Mouse (Mus musculus) c-Kit-negative CD71-positive TER-119-positive erythroid progenitor cells, embryonic 14.5 days (primary cell): Measurements from ENCODE around the gene Psmb8.
A peak's percentile ranks its signal among the peaks of the same experiment; 100 is the strongest.

Source experiments
- DNase-seq: peaks from one replicate; pipeline ENCODE4 v3.0.0-alpha.2; 2013; ENCODE audit warnings: low read depth, low spot score

The Psmb8 gene

DNA sequence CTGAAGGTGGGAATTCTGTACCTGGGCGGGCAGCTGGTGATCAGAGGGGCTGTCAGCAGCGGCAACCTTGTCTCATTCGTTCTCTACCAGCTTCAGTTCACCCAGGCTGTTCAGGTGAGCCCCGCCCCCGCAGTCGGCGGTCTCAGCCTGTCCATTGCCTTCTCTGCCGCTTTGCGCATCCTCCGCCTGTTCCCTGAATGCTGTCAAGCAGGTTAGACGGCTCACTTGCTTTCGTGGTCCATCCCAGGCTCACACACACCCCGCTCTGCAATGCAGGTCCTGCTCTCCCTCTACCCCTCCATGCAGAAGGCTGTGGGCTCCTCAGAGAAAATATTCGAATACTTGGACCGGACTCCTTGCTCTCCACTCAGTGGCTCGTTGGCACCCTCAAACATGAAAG, 4.7 kb upstream of the Psmb8 start:
- no peak for DNase-seq

DNA sequence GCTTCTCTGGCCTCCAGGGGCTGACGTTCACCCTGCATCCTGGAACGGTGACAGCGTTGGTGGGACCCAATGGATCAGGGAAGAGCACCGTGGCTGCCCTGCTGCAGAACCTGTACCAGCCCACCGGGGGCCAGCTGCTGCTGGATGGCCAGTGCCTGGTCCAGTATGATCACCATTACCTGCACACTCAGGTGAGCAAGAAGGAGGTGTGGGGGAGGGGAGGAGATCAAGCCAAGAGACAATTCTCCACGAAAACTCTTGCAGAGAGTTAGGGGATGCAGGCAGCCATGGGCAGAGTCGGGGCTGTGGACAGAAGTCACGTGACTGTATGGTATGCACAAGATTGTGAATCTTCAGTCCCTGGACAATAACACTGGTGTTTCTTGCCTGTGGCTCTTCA, 4.1 kb upstream of the Psmb8 start:
- DNase-seq = no peak

DNA sequence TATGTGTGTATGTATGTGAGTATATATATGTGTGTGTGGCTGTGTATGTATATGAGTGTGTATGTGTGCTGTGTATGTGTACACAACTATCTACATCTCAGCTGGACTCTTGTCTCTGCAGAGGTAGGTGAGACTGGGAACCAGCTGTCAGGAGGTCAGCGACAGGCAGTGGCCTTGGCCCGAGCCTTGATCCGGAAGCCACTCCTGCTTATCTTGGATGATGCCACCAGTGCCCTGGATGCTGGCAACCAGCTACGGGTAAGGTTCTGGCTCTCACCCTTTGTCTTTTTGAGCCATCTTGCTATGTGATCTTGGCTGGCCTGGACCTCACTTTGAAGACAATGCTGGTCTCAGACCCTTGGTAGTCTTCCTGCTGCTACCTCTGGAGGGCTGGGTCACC, 2.8 kb upstream of the Psmb8 start:
- DNase-seq = no peak

DNA sequence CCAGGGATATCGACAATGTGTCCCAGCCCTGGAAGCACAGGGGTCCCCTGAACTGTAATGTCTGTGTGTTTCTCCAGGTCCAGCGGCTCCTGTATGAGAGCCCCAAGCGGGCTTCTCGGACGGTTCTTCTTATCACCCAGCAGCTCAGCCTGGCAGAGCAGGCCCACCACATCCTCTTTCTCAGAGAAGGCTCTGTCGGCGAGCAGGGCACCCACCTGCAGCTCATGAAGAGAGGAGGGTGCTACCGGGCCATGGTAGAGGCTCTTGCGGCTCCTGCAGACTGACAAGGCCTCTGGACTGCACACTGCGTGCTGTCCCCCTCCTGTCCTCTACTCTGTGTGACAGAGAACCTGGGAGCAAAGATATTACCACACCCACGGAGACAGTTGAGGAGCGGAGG, 1.0 kb upstream of the Psmb8 start:
- no peak for DNase-seq

DNA sequence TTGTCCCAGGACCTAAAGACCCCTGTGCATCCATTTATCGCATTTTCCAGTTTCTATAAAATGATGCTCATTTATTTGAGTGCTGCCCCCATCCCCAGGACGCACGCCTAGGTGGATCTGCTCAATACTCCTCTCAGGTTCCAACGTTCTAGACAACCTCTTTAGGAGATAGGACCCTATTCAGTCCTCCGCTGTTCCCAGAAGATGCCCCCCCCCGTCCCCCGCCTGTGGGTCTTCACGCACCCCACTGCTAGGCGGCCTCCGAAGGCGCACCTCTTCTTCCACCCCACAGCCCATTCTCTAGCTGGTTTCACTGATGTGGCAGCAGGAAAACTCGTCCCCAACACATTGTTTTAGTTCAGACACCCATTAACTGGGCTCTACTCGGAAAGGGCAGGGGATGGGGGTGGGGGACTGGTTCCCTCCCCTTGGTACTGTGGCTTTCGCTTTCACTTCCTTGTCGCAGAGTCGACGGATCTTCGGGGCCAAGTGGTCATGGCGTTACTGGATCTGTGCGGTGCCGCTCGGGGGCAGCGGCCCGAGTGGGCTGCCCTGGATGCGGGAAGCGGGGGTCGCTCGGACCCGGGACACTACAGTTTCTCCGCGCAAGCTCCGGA, 491 bp downstream of the Psmb8 start:
- no peak for DNase-seq

- no peak for DNase-seq
These were observed 996 bp downstream of the Psmb8 start for GRCm38 (mm10) chr17:34198521-34198912.

GRCm38 (mm10) chr17:34199050-34199619, 1.6 kb downstream of the Psmb8 start:
- DNase-seq = no peak

- DNase-seq = no peak
These were observed 2.5 kb downstream of the Psmb8 start for GRCm38 (mm10) chr17:34200047-34200446.

DNA sequence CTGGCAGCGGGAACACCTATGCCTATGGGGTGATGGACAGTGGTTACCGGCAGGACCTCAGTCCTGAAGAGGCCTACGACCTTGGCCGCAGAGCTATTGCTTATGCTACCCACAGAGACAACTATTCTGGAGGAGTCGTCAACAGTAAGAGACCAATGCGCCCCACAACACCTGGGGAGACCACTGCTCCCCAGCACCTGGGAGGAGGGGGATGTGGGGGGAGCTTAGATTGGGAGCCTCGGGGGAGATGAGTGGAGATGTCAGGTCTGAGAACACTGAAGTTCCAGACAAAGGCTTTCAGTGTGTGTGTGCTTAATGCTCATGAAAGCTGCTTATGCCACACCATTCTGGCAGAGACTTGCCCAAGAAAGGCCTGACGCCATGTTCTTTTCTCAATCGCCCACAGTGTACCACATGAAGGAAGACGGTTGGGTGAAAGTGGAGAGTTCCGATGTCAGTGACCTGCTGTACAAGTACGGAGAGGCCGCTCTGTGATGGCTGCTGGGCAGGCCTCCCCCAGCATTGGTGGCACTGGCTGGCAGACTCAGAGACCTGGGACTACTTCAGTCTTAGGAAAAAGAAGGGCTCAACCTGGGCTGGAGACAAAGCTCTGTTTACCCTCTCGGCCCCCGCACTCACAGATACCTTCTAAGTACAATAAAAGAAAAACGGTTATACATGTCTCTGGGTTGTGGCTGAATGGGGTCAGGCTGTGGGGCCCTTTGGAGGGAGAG, 3.4 kb downstream of the Psmb8 start:
- DNase-seq = no peak

DNA sequence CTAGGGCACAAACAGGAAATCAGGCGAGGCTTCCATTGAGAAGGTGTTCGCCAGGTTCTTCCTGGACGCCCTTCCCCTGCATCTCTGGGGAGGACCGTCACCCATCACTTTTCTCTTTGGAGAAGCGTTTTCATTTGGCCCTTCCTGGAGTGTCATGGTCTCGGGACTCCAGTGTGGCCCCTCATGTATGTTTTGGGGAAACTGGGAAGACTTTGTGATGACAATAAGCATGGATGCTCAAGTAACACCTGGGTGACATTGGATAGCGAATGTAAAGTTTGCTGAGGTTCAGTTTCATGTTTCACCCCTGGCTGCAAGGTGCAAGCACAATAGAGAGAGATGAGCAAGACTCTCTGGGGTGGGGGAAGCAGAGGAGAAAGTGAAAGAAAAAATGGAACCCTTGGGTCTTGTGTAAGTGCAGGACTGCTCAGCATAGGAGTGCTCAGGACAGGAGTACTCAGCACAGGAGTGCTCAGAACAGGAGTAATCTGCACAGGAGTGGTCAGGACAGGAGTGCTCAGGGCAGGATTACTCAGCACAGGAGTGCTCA, 4.1 kb downstream of the Psmb8 start:
- no peak for DNase-seq

GRCm38 (mm10) chr17:34202760-34203442, 5.4 kb downstream of the Psmb8 start:
- no peak for DNase-seq

DNA sequence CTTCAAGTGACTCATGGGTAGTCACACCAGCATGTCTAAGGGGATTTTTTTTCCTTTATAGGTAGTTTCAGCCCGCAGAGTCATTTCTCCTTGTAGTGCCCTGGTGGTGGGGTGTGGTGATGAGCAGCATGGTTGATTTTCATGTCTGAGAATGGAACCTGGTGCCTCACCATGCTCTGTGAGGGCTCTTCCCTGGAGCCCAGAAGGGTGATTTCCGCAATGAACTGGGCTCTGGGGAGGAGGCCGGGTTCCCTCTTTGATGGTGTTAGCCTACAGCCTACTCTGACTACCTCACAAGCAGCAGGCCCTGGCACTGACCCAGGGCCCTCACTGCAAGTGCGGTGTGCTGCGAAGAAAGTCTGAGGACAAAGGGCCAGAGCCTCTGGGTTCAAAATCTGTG, 5.9 kb downstream of the Psmb8 start, which contains the start of gene Tap2:
TSS of gene Tap2 (plus strand) at position 84 of the 400 bp plus-strand sequence.
- no peak for DNase-seq

- peak; percentile 63 for DNase-seq
These were observed 6.9 kb downstream of the Psmb8 start for GRCm38 (mm10) chr17:34204303-34205010.

DNA sequence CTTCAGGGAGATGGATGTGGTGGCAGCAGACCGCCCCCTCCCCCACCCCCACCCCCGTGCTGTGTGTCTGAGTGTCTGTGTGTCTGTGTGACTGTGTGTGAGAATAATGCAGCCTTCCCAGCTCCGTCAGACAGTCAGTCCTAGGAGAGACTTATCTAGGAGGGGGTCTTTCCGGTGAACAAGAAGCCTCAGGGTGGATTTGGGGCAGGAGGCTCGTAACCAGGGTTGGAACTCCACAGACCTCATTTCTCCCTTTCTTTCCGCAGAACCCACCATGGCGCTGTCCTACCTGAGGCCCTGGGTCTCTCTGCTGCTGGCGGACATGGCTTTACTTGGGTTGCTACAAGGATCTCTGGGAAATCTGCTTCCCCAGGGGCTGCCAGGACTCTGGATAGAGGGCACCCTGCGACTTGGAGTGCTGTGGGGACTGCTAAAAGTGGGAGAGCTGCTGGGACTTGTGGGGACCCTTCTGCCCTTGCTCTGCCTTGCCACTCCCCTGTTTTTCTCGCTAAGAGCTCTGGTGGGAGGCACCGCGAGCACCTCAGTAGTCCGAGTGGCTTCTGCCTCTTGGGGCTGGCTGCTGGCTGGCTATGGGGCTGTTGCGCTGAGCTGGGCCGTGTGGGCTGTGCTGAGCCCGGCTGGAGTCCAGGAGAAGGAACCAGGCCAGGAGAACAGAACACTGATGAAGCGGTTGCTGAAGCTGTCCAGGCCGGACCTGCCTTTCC, 7.7 kb downstream of the Psmb8 start:
- DNase-seq = no peak

DNA sequence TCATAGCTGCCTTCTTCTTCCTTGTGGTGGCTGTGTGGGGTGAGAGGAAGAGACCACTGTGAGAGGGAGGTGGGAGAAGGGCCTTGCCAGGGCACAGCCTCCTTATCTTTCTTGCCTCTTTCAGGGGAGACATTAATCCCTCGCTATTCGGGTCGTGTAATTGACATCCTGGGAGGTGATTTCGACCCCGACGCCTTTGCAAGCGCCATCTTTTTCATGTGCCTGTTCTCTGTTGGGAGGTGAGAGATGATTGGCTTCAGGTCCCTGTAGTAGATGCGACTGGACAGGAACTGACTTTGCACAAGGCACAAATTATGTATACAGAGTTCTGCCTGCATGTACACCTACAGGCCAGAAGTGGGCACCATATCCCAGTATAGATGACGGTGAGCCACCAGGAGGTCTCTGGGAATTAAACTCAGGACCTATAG, 8.2 kb downstream of the Psmb8 start:
- DNase-seq = no peak

DNA sequence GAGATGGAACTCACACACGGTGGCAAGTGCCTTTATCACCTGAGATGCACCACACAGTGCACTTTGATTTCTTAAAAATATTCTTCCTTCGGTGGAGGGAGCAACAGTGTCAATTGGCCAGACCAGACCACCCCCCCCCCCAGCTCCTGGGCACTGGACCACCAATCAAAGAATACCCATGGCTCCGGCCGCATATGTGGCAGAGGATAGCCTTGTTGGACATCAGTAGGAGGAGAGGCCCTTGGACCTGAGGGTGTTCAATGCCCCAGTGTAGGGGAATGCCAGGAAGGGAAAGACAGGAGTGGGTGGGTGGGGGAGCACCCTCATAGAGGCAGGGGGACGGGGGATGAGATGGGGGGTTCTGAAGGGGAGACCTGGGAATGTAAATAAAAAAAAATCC, 9.2 kb downstream of the Psmb8 start:
- no peak for DNase-seq

- no peak for DNase-seq
These were observed 9.9 kb downstream of the Psmb8 start for GRCm38 (mm10) chr17:34207456-34207855.

DNA sequence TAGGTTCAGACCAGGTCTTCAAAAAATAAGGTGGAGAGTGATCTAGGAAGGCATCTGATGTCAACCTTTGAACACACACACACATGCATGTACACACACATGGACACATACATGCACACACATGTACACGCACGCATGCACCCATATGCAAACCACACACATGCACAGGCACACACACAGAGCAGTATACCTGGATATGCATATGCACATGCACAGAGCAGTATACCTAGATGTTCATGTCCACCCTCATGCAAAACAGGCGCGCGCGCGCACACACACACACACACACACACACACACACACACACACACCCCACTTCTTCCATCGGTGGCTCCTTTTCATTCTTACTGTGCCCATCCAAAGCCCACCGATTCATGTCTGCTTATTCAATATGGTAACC, 10.3 kb downstream of the Psmb8 start:
- no peak for DNase-seq

DNA sequence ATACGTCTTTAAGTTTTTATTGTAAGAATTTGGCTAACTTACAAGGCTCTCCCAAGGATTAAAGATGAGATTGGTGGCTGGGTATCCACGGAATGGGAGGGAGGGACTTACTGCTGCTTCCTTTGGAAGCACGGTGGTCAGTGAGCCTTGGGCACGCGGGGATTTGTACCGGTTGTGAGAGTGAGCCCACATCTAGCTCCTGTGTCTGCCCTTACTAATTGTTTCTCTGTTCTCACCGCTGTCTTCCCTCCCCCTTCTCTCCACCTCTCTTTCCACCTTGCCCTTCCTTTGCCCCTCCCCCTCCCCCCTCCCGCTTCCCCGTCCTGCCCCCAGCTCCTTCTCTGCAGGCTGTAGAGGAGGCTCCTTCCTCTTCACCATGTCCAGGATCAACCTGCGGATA, 10.9 kb downstream of the Psmb8 start:
- DNase-seq = no peak

GRCm38 (mm10) chr17:34209680-34210079, 12.2 kb downstream of the Psmb8 start:
- no peak for DNase-seq

DNA sequence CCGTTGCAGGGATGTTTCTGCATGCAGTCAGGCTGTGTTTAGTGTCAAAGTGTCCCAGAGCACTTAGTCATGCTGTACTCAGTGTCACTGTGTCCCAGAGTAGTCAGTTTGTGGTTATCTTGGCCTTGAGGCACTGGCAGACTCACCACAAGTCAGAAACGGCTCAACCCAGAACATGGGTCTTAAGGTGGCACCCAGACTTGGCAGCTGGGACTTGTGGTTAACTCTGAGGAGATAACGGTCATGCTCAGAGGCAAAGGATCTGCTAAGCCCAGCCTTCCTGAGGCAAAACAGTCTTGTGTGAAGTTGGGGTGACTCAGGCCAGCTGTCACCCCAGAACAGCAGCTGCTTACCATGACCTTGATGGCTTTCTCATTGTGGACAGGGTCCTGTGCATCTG, 13.1 kb downstream of the Psmb8 start:
- DNase-seq = no peak
